Mouse (Mus musculus) embryonic fibroblast, embryonic 13.5 days (primary cell): ENCODE data around the gene Herc2.

Experiments
- CTCF ChIP-seq: IDR thresholded peaks from 2 replicates; pipeline ENCODE4 v1.5.1; 2011; ENCODE audit warnings: mild to moderate bottlenecking, control low read depth, low read length, moderate library complexity, borderline replicate concordance; ENCODE audit not compliant: insufficient read depth
- POLR2A ChIP-seq: IDR thresholded peaks from 2 replicates; pipeline ENCODE4 v1.6.1; 2011; ENCODE audit warnings: low read depth, mild to moderate bottlenecking, control low read depth, low read length, moderate library complexity

GRCm38 (mm10) chr7:56049831-56050321 lies at the start of gene Herc2:
- no peak for TF ChIP-seq CTCF
- TF ChIP-seq POLR2A: peak; percentile 85
